Mouse (Mus musculus) E14TG2a.4 (cell line): Measurements from ENCODE around the gene Urad.

Experiments used
- CTCF ChIP-seq: conservative IDR thresholded peaks from 2 replicates; pipeline ENCODE4 v1.5.1; 2014; ENCODE audit warnings: low read length
- NANOG ChIP-seq: IDR thresholded peaks from 2 replicates; pipeline ENCODE4 v1.6.1; 2014; ENCODE audit warnings: borderline replicate concordance, low read length, mixed read lengths
- POU5F1 ChIP-seq: IDR thresholded peaks from 2 replicates; pipeline ENCODE4 v1.6.1; 2014; ENCODE audit warnings: low read length, borderline replicate concordance

DNA sequence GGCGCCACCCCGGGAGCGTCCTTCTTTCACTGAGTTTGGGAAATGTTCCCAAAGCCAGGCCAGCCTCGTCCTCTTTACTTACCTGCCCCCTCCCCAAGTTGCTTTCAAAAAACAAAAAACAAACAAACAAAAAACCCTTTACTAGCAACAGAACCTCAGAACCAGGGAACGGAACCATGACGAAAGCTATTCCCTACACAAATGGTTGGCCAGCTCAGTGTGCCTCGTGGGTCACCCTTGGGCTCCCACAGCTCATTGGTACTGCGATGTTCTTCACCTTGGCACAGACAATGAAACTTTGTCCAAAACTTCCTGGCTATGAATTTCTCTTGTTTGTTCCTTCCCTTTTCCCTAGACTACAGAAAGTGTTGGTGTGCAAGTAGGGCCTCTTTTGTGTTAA, 20.1 kb downstream of the Urad start:
- TF ChIP-seq POU5F1 (no peak), CTCF (no peak), NANOG (no peak)
